Mouse (Mus musculus) granulocyte monocyte progenitor cell, adult 5-6 weeks (primary cell): ENCODE measurements around the gene Rnf6. TPM values are rescaled to one million over a fixed set of nuclear protein-coding genes. Genes with fewer than 3 reads are reported as not detected.
A peak's percentile ranks its signal among the peaks of the same experiment; 100 is the strongest.
"Not testable (repeated sequence)": the region's sequence is repeated elsewhere in the genome, so short reads cannot be mapped to it uniquely, and the experiment has no call there.

ENCODE experiments used
- ATAC-seq: replicated peaks from 2 replicates; pipeline ENCODE4 v1.8.0; 2016; ENCODE audit warnings: mild to moderate bottlenecking, moderate TSS enrichment, inconsistent platforms; ENCODE audit not compliant: poor library complexity, severe bottlenecking
- total RNA-seq, 2 experiments: library from RNA; stranded (forward) in 1 of 2; stranded (reverse) in 1 of 2; fragments of 200-712, 200-1000 nt in 1 of 2; fragments of >200 nt in 1 of 2; fragmentation: Nextera tagmentation in 1 of 2; gene quantifications; 2 replicates each; pipeline ENCODE4 v1.2.3; 2014 to 2017

Rnf6 gene
- total RNA-seq, 2 experiments from 2014 or later, result 24.0 to 38.5 TPM

GRCm38 (mm10) chr5:146231655-146231996, 10.3 kb upstream of the Rnf6 start:
- peak; percentile 45 for ATAC-seq

DNA sequence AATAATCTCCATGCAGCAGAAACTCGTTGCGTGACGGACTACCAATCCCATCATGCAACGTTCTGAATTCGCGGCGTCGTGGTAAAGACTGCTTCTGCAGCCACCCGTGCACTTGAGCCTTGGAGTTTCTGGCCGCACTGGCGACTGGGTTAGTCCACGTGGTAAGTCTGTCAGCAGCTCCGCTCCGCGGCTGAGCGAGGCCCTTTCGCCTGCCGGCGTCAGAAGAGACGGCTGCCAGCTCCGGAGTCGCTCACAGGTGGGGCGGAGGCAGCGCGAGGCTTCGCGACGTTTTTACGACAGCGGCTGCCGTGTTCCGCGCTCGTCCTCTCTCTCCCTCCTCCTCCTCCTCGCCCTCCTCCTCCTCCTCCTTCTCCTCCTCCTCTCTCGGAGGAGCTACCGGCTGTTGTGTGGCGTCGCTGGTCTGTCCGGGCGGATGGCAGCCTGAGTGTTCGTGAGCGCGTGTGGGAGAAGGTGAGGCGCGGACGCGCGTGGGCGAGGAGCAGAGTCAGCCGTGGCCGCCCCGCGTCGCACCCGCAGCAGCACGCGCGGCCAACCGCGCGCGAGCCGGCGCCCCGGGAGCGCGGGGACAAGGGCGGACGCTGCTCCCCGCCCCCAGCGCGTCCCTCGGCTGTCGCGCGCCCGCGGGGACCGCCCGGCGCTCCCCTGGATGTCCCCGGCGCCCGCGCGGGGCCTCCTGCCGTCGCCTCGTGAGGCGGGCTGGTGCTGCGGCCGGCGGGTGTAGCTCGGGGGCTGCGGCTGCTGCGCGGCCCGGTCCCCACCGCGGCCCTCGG, 9.7 kb upstream of the Rnf6 start, which contains the start of gene Cdk8:
Cdk8 (plus strand) TSS at position 367 of the 791 bp plus-strand sequence.
- peak; percentile 86 for ATAC-seq

- no peak for ATAC-seq
Measured at GRCm38 (mm10) chr5:146229869-146230650, 8.7 kb upstream of the Rnf6 start.

GRCm38 (mm10) chr5:146227496-146227895, 6.1 kb upstream of the Rnf6 start:
- no peak for ATAC-seq

GRCm38 (mm10) chr5:146223786-146224185, 2.4 kb upstream of the Rnf6 start:
- ATAC-seq, result no peak

DNA sequence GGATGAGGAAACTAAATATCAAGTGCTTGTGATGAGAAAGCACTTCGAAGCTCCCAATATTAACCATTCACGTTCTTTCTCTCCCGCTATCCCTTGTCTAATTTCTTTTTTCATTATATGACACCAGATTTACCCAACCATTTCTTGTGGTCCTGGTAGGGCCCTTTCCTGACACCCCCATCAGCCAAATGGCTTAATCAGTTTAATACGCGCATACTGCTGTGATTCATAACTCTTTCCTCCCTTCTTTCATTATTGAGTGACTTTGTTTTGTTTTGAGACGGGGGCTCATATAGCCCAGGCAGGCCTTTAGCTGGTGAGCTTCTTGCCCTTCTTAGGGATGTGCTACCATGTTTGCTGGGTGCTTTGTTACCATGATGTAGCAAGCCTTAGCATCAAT, 367 bp upstream of the Rnf6 start:
- no peak for ATAC-seq

DNA sequence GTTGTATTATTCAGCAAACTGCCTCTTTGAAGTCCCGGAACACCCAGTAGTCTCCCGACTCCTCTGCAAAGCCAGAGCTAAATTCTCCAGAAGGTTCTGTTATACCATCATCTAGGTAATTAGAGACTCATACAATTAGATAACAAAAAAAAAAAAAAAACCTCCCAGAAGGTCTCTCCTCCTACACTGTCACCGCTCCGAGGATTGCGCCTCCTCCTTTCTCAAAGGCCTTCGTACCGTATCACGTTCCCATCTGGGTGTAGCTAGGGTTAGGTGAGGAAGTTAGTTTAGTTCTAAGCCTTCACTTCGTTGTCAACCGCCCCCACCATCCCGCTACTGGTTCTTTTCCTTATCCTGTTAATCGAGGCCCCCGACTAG, 865 bp downstream of the Rnf6 start:
- peak; percentile 59 for ATAC-seq

DNA sequence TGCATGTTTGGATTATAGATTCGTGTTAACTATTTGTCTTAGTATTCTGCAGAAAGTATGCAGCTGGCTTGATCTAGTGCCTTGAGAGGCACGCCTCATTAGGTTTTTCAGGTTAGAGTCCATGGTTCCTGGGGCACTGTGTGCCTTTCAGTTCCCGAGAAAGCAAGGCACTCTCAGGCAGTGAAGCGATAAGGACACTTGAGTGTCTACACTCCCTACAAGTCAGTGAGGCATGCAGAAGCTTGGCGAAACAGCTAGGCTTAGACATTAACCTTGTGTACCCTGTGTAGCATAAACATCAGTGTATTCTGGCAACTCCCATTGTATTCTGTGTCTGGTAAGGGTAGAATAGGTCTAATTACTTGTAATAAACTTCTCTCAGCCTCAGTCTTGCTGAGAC, 15.8 kb downstream of the Rnf6 start:
- ATAC-seq, result no peak

GRCm38 (mm10) chr5:146203921-146204320, 17.4 kb downstream of the Rnf6 start:
- ATAC-seq, result peak; percentile 80

GRCm38 (mm10) chr5:146200580-146200979, 20.8 kb downstream of the Rnf6 start:
- ATAC-seq, result no peak

DNA sequence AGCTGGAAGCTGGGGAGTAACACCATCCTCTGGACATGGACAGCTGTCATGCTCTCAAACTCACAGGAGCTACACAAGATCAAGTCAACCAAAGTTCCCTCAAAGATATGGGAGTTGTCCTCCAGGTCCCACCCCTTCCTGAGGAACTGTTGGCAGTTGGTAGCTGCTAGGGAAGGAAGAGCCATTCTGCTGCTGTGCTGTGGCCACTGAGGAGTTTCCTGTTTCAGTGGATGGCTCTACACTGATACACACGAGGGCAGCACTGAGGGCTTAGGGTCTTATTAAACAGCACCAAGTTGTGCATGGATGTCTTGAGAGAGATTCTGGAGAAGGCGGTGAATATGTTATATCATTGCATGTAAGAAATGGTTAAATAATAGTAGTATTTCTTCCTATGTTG, 21.8 kb downstream of the Rnf6 start:
- ATAC-seq, result peak; percentile 75

- no peak for ATAC-seq
Measured at GRCm38 (mm10) chr5:146199073-146199472, 22.3 kb downstream of the Rnf6 start.

DNA sequence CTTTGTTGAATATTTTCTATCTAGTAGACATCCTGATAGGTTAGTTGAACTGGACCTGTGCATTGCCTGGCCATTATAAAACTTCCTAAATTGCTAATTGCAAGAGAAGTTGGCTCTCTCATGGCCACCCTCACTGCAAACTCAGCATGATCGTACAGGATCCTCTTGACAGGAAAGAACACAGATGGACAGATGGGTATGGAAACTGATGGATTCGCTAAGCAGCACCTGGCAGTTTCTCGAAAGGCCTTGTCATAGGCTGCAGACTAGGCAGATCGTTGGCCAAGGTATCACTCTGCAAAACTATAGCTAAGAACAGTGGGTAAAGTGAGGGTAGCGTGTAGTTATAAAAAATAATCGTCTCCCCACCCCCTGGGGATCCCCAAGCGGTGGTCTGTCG, 28.0 kb downstream of the Rnf6 start:
- no peak for ATAC-seq

DNA sequence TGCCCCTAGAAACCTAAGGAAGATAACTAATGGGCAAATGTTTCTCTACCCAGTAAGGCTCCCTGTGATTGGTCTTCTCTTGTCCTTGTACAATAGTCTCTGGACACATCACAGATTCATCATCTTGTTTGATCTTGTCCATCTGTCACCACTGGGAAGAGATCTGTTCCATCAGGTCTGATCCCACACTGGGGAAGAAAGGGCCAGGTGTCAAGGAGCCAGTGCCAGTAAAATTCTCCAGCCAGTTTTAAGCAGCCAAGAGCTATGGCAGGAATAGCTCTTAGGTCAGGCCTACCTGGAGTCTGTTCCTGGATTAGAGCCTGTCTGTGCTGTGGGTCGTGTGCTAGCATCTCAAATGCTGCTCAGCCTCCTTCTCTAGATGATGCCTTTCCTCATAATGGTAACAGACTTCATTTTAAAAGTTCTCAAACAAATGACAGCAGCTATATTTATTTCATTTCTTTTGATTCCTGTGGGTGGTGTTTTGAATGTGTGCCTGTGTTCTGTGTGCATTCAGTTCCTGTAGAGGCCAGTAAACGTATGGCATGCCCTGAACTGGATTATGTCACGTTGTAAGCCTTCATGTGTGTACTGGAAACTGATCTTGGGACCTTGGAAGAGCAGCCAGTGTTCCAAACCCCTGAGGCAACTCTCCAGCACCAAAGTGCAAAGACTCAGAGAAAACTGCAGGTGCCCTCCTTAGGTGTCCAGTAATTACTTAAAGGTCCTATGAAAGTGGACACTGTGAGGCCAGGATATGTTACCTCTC, 30.7 kb downstream of the Rnf6 start:
- no peak for ATAC-seq

- ATAC-seq, result no peak
Measured at GRCm38 (mm10) chr5:146190093-146190492, 31.3 kb downstream of the Rnf6 start.

- no peak for ATAC-seq
Measured at GRCm38 (mm10) chr5:146188712-146189111, 32.6 kb downstream of the Rnf6 start.

DNA sequence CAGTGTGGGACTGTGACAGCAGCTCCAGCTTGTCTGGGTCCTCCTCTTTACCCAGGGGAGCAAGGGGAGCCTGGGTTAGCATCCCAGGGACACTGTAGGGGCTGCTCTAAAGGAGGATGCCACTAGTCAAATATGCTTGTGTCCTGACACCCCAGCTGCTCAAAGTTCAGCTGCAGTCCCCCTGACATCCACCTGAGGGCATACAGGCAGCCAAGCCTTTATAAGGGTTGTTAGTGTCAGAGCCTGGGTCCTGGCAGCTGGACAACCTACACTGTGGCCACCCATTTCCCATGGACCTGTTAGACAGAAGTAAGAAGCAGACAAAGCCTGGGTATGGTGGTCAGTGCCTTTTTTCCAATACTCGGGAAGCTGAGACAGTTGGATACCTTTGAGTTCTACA, 33.2 kb downstream of the Rnf6 start:
- peak; percentile 44 for ATAC-seq

- peak; percentile 66 for ATAC-seq
Measured at GRCm38 (mm10) chr5:146187441-146187840, 33.9 kb downstream of the Rnf6 start.

- ATAC-seq, result not testable (repeated sequence)
Measured at GRCm38 (mm10) chr5:146185204-146185603, 36.2 kb downstream of the Rnf6 start, which contains the start of gene 1700001J03Rik. 1700001J03Rik (minus strand) TSS chr5:146185304.

- not testable (repeated sequence) for ATAC-seq
Measured at GRCm38 (mm10) chr5:146172744-146173143, 48.6 kb downstream of the Rnf6 start.

DNA sequence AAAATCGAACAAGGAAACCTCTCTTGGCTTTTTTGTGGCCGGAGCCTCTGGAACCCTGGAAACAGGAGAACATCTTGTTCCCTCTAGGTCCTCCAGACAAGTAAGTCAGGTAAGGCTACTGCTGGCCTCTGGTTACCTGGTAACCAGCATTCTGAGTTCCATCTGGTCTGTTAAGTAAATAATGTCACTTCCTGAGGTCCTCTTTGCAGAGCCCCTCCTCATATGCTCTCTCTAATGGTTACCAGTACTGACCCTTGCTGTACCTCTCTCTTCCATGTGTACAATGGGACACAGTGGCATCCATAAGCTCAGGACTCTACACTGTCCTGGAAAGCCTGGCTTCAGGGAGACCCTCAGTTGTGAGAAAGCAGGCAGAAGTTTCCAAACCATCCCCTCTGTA, 50.7 kb downstream of the Rnf6 start, which contains the start of gene Gm6309:
Gm6309 (minus strand) TSS at position 101 of the 400 bp plus-strand sequence.
- not testable (repeated sequence) for ATAC-seq
